Mouse (Mus musculus): ENCODE results near the gene Nhp2. TPM values are rescaled to one million over a fixed set of nuclear protein-coding genes. Genes with fewer than 3 reads are reported as not detected.
A peak's percentile ranks its signal among the peaks of the same experiment; 100 is the strongest.

The Nhp2 gene
- polyA plus RNA-seq, 1 experiment from 2014 or later, result 149 TPM

- H3K4me2 ChIP-seq, result no peak overlapping the region
- peak overlapping the region; percentile 19 for H3K27ac ChIP-seq
- no peak overlapping the region for H3K4me3 ChIP-seq
- peaks cover 55% of the 10 kb centered on the region for H3K4me1 ChIP-seq
- no peak overlapping the region for H3K9ac ChIP-seq
- no peak for ATAC-seq (ENCODE audit: insufficient number of reproducible peaks, low FRiP score, low TSS enrichment, low read depth)
- no peaks in the 10 kb centered on the region for H3K27me3 ChIP-seq
- H3K36me3 ChIP-seq, result peaks cover 29% of the 10 kb centered on the region
- 58% methylated on average over 7 of the region's 7 CpGs for WGBS
- no peaks in the 10 kb centered on the region for H3K9me3 ChIP-seq
These were observed 21.2 kb downstream of the Nhp2 start for GRCm38 (mm10) chr11:51640748-51641147.

GRCm38 (mm10) chr11:51643202-51643601 lies 23.7 kb downstream of the Nhp2 start:
- Histone ChIP-seq H3K9me3 (no peaks in the 10 kb centered on the region), H3K4me3 (no peak overlapping the region), H3K36me3 (peaks cover 29% of the 10 kb centered on the region), H3K9ac (no peak overlapping the region), H3K27me3 (no peaks in the 10 kb centered on the region), H3K27ac (peak overlapping the region; percentile 64), H3K4me2 (no peak overlapping the region), H3K4me1 (peaks cover 42% of the 10 kb centered on the region)
- ATAC-seq (ENCODE audit: insufficient number of reproducible peaks, low FRiP score, low TSS enrichment, low read depth), result no peak
- 70% methylated on average over 9 of the region's 9 CpGs for WGBS

- no peak overlapping the region for H3K4me2 ChIP-seq
- ATAC-seq (ENCODE audit: insufficient number of reproducible peaks, low FRiP score, low TSS enrichment, low read depth), result no peak
- no peaks in the 10 kb centered on the region for H3K9me3 ChIP-seq
- no peaks in the 10 kb centered on the region for H3K27me3 ChIP-seq
- peak overlapping the region; percentile 64 for H3K27ac ChIP-seq
- WGBS, result 47% methylated on average over 15 of the region's 15 CpGs
- no peak overlapping the region for H3K4me3 ChIP-seq
- no peak overlapping the region for H3K9ac ChIP-seq
- H3K4me1 ChIP-seq, result peaks cover 46% of the 10 kb centered on the region
- H3K36me3 ChIP-seq, result peaks cover 29% of the 10 kb centered on the region
These were observed 24.2 kb downstream of the Nhp2 start for GRCm38 (mm10) chr11:51643761-51644160.

GRCm38 (mm10) chr11:51644217-51644616 lies 24.7 kb downstream of the Nhp2 start:
- Histone ChIP-seq H3K4me3 (no peak overlapping the region), H3K36me3 (peaks cover 29% of the 10 kb centered on the region), H3K27me3 (no peaks in the 10 kb centered on the region), H3K27ac (peak overlapping the region; percentile 64; the same call in 1 of the 2 replicates), H3K9me3 (no peaks in the 10 kb centered on the region), H3K4me2 (no peak overlapping the region), H3K4me1 (peaks cover 51% of the 10 kb centered on the region), H3K9ac (no peak overlapping the region)
- 69% methylated on average over 16 of the region's 16 CpGs for WGBS
- no peak for ATAC-seq (ENCODE audit: insufficient number of reproducible peaks, low FRiP score, low TSS enrichment, low read depth)

GRCm38 (mm10) chr11:51645293-51645692 lies 25.8 kb downstream of the Nhp2 start:
- 71% methylated on average over 13 of the region's 13 CpGs for WGBS
- Histone ChIP-seq H3K36me3 (peaks cover 29% of the 10 kb centered on the region), H3K9me3 (no peaks in the 10 kb centered on the region), H3K27me3 (no peaks in the 10 kb centered on the region), H3K4me1 (peaks cover 61% of the 10 kb centered on the region), H3K9ac (no peak overlapping the region), H3K4me2 (no peak overlapping the region), H3K27ac (peak overlapping the region; percentile 43; the same call in 1 of the 2 replicates), H3K4me3 (no peak overlapping the region)
- ATAC-seq (ENCODE audit: insufficient number of reproducible peaks, low FRiP score, low TSS enrichment, low read depth), result no peak

- peaks cover 29% of the 10 kb centered on the region for H3K36me3 ChIP-seq
- no peak overlapping the region for H3K9ac ChIP-seq
- no peaks in the 10 kb centered on the region for H3K27me3 ChIP-seq
- peaks cover 54% of the 10 kb centered on the region for H3K4me1 ChIP-seq
- 67% methylated on average over 7 of the region's 7 CpGs for WGBS
- ATAC-seq (ENCODE audit: insufficient number of reproducible peaks, low FRiP score, low TSS enrichment, low read depth), result no peak
- no peak overlapping the region for H3K4me2 ChIP-seq
- H3K27ac ChIP-seq, result 0 out of 2 replicates have a peak overlapping the region, but pooled peaks have one; percentile 17
- no peaks in the 10 kb centered on the region for H3K9me3 ChIP-seq
- H3K4me3 ChIP-seq, result no peak overlapping the region
These were observed 26.7 kb downstream of the Nhp2 start for GRCm38 (mm10) chr11:51646245-51646644.

- H3K4me3 ChIP-seq, result no peak overlapping the region
- no peaks in the 10 kb centered on the region for H3K9me3 ChIP-seq
- ATAC-seq (ENCODE audit: insufficient number of reproducible peaks, low FRiP score, low TSS enrichment, low read depth), result no peak
- H3K9ac ChIP-seq, result no peak overlapping the region
- peaks cover 51% of the 10 kb centered on the region for H3K4me1 ChIP-seq
- 57% methylated on average over 15 of the region's 15 CpGs for WGBS
- H3K36me3 ChIP-seq, result peaks cover 29% of the 10 kb centered on the region
- no peaks in the 10 kb centered on the region for H3K27me3 ChIP-seq
- H3K4me2 ChIP-seq, result no peak overlapping the region; the same call in 1 of the 2 replicates
- peak overlapping the region; percentile 1; the same call in 1 of the 2 replicates for H3K27ac ChIP-seq
These were observed 27.5 kb downstream of the Nhp2 start for GRCm38 (mm10) chr11:51646751-51647667.

- no peak for ATAC-seq (ENCODE audit: insufficient number of reproducible peaks, low FRiP score, low TSS enrichment, low read depth)
- Histone ChIP-seq H3K9ac (peak overlapping the region; percentile 10; the same call in 1 of the 2 replicates), H3K27me3 (no peaks in the 10 kb centered on the region), H3K9me3 (no peaks in the 10 kb centered on the region), H3K4me3 (peak overlapping the region; percentile 67), H3K4me2 (peak overlapping the region; percentile 92), H3K27ac (peak overlapping the region; percentile 80; the same call in 1 of the 2 replicates), H3K4me1 (peaks cover 43% of the 10 kb centered on the region), H3K36me3 (peaks cover 17% of the 10 kb centered on the region)
- WGBS, result 23% methylated on average over 3 of the region's 3 CpGs
These were observed 29.0 kb downstream of the Nhp2 start for GRCm38 (mm10) chr11:51648566-51648965.

GRCm38 (mm10) chr11:51649111-51649888 lies 29.8 kb downstream of the Nhp2 start:
- Histone ChIP-seq H3K27me3 (no peaks in the 10 kb centered on the region), H3K4me2 (peak overlapping the region; percentile 92), H3K9me3 (no peaks in the 10 kb centered on the region), H3K36me3 (peaks cover 11% of the 10 kb centered on the region), H3K9ac (peak overlapping the region; percentile 76), H3K27ac (peak overlapping the region; percentile 80), H3K4me3 (peak overlapping the region; percentile 67), H3K4me1 (peaks cover 35% of the 10 kb centered on the region)
- 34% methylated on average over 11 of the region's 11 CpGs for WGBS
- no peak for ATAC-seq (ENCODE audit: insufficient number of reproducible peaks, low FRiP score, low TSS enrichment, low read depth)

GRCm38 (mm10) chr11:51649889-51650199 lies 30.3 kb downstream of the Nhp2 start:
- Histone ChIP-seq H3K36me3 (peaks cover 9% of the 10 kb centered on the region), H3K4me1 (peaks cover 35% of the 10 kb centered on the region), H3K4me3 (peak overlapping the region; percentile 67), H3K9me3 (no peaks in the 10 kb centered on the region), H3K9ac (peak overlapping the region; percentile 76), H3K27me3 (no peaks in the 10 kb centered on the region), H3K4me2 (peak overlapping the region; percentile 92), H3K27ac (peak overlapping the region; percentile 80)
- under 1% methylated on average over 7 of the region's 7 CpGs for WGBS
- ATAC-seq (ENCODE audit: insufficient number of reproducible peaks, low FRiP score, low TSS enrichment, low read depth), result no peak

- peaks cover 33% of the 10 kb centered on the region for H3K4me1 ChIP-seq
- H3K4me3 ChIP-seq, result peak overlapping the region; percentile 67
- no peaks in the 10 kb centered on the region for H3K9me3 ChIP-seq
- WGBS, result 1% methylated on average over 30 of the region's 30 CpGs
- peaks cover 8% of the 10 kb centered on the region for H3K36me3 ChIP-seq
- H3K27ac ChIP-seq, result peak overlapping the region; percentile 80
- peak overlapping the region; percentile 76 for H3K9ac ChIP-seq
- H3K4me2 ChIP-seq, result peak overlapping the region; percentile 92
- ATAC-seq (ENCODE audit: insufficient number of reproducible peaks, low FRiP score, low TSS enrichment, low read depth), result peak; percentile 16; the same call in 1 of the 2 replicates
- no peaks in the 10 kb centered on the region for H3K27me3 ChIP-seq
These were observed 30.7 kb downstream of the Nhp2 start for GRCm38 (mm10) chr11:51650261-51650660.
